10 mouse cellular contexts compared by ENCODE assay signal in genomic region chr5:54159156-54159793, GRCm38 (mm10).
DNase-seq lines count a peak whose midpoint lies in the region; ATAC-seq lines count a peak whose summit lies in the region.
"Had no signal": no experiment of that assay in that cellular context is flagged by ENCODE, and none has a peak within 500 bp of the region (broad histone marks: within the 10 kb centered on the region; RNA-seq: fewer than 3 reads in every experiment).

No protein-coding gene starts in this region.

- intact Hi-C loops in heart, postnatal 10 days (cut with DNase I): loop anchor here (5.0 to 10.0 kb wide), 3 partner anchors 98 to 636 kb away; no protein-coding TSS in a partner anchor

- H3K9me3 ChIP-seq in heart, embryonic 14.5 days (ENCODE audit: control insufficient read depth, low read length): no peaks in the 10 kb centered on the region
- H3K9me3 ChIP-seq: limb, embryonic 15.5 days had no signal

- peaks cover 18 to 43% of the 10 kb centered on the region in 2 experiments for H3K4me1 ChIP-seq in heart, embryonic 14.5 days (ENCODE audit: control insufficient read depth in 2 of 2, insufficient read depth in 2 of 2, low read length in 2 of 2)

- no peak overlapping the region for H3K4me3 ChIP-seq in heart, embryonic 14.5 days (ENCODE audit: control insufficient read depth in 1 of 2, insufficient read depth in 1 of 2, low read depth in 1 of 2, low read length in 2 of 2)
- H3K4me3 ChIP-seq: limb, embryonic 15.5 days had no signal

- peak; percentile 50 to 60 for DNase-seq in cerebellum, postnatal 10 days
- DNase-seq in cerebellum, adult 9-11 months: no peak
- no peak for DNase-seq in heart, postnatal 10 days
- DNase-seq in thymus, postnatal 4 days: peak; percentile 12
- DNase-seq in thymus, postnatal 0 days (ENCODE audit: low spot score): no peak
- no peak for DNase-seq in kidney, adult 9 months
- DNase-seq in adrenal gland, adult 2 months: no peak
- DNase-seq: cerebellum, adult 11-12 months had no signal

- no peak for ATAC-seq in heart, embryonic 14.5 days (ENCODE audit: insufficient number of reproducible peaks, insufficient read depth, low FRiP score, low read depth)

- 5% methylated on average over 6 of the region's 6 CpGs for WGBS in heart, embryonic 14.5 days

- H3K4me2 ChIP-seq in heart, embryonic 14.5 days (ENCODE audit: low read length): peak overlapping the region; percentile 45
- H3K4me2 ChIP-seq: limb, embryonic 15.5 days had no signal

- peak overlapping the region; percentile 65 to 79 for H3K27ac ChIP-seq in heart, embryonic 14.5 days (replicated peaks in 1 of 2; ENCODE audit: control insufficient read depth in 1 of 2, insufficient read depth in 1 of 2, low read depth in 2 of 2, low read length in 2 of 2)
- H3K27ac ChIP-seq: limb, embryonic 15.5 days had no signal

- no peaks in the 10 kb centered on the region for H3K27me3 ChIP-seq in heart, embryonic 14.5 days (ENCODE audit: control insufficient read depth, insufficient read depth, low read length)

- H3K9ac ChIP-seq in heart, embryonic 14.5 days (ENCODE audit: low read length): peak overlapping the region; percentile 21; the same call in 1 of the 2 replicates
- H3K9ac ChIP-seq: limb, embryonic 15.5 days had no signal

- no peaks in the 10 kb centered on the region for H3K36me3 ChIP-seq in heart, embryonic 14.5 days (ENCODE audit: control insufficient read depth, insufficient read depth, low read length)
- H3K36me3 ChIP-seq: limb, embryonic 15.5 days had no signal

Comparison
In these comparisons a context has a peak if more than half of its experiments do, and no peak if none do; other contexts are left out.
1. DNase-seq: peak in cerebellum, postnatal 10 days (2 of 2) and thymus, postnatal 4 days (single experiment); none in cerebellum, adult 9-11 months (single experiment), heart, postnatal 10 days (0 of 2), thymus, postnatal 0 days (single experiment), kidney, adult 9 months (single experiment) and adrenal gland, adult 2 months (single experiment).